Mouse (Mus musculus): ENCODE data around the gene Kng1. TPM values are rescaled to one million over a fixed set of nuclear protein-coding genes. Genes with fewer than 3 reads are reported as not detected.
"Not testable (repeated sequence)": the region's sequence is repeated elsewhere in the genome, so short reads cannot be mapped to it uniquely, and the experiment has no call there.

Gene Kng1
- 2.3 and 2.7 TPM in 2 replicates for polyA plus RNA-seq (2015; fragmentation: Nextera tagmentation; extraction: Ambion mirVana)

DNA sequence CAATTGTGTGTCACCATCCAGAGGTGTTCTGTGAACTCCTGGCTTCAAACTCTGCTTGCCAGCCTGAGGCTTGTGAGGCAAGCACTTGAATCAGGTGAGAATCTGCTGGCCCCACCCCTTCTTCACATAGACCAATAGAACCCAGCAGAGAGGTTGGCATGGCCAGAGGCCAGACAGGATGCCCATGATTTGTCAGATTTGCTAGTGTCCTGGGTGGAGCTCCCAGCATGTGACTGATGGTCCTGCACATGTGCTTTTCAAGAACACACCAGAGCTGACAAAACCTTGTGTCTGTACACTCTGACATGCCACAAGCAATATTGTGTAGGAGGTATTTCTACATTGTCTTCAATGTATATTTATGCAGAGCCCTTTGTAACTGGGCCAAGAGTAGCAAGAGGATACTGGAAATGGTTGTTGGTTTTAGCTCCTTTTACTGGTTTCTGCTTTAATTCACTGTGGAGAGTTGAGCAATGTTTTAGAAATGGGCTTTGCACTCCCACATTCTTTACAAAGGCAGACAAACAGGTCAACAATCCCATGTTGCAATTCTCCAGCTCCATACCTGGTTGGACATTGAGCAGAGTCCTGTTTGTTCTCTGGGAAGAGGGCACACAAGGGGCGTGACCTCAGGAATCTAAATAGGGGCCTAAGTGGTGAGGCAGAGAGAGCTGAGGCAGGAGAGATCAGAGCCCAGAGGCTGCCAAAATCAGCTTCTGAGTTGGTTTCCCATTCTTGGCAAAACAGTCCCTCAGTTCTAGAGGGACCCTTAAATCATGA, at the start of gene Kng1:
Gene Kng1, plus strand, starts transcription at position 198 of the 780 bp plus-strand sequence.
- DNase-seq (ENCODE audit: low spot score); H3K9me3 ChIP-seq (replicated peaks; ENCODE audit: low read length); H3K4me1 ChIP-seq (replicated peaks; ENCODE audit: insufficient read depth, low read length); H3K27me3 ChIP-seq (ENCODE audit: insufficient read depth, low read length); H3K27ac ChIP-seq; H3K36me3 ChIP-seq (ENCODE audit: insufficient read depth, low read length); H3K4me3 ChIP-seq (replicated peaks; ENCODE audit: low read depth, low read length); H3K9ac ChIP-seq (ENCODE audit: low read depth, low read length); ATAC-seq (replicated peaks; ENCODE audit: low FRiP score, low read depth); H3K4me2 ChIP-seq (ENCODE audit: low read length): not testable (repeated sequence)
- WGBS = 86% methylated on average over 1 of the region's 1 CpGs

- H3K36me3 ChIP-seq (ENCODE audit: insufficient read depth, low read length); H3K9ac ChIP-seq (ENCODE audit: low read depth, low read length); H3K4me2 ChIP-seq (ENCODE audit: low read length); H3K27me3 ChIP-seq (ENCODE audit: insufficient read depth, low read length); H3K4me3 ChIP-seq (replicated peaks; ENCODE audit: low read depth, low read length); ATAC-seq (replicated peaks; ENCODE audit: low FRiP score, low read depth); H3K27ac ChIP-seq; H3K9me3 ChIP-seq (replicated peaks; ENCODE audit: low read length); H3K4me1 ChIP-seq (replicated peaks; ENCODE audit: insufficient read depth, low read length); DNase-seq (ENCODE audit: low spot score): not testable (repeated sequence)
- 51% methylated on average over 2 of the region's 2 CpGs for WGBS
These were observed 43.9 kb upstream of the Kng1 start for GRCm38 (mm10) chr16:23013786-23014185.

GRCm38 (mm10) chr16:23014645-23015044, 43.0 kb upstream of the Kng1 start:
- not testable (repeated sequence) for ATAC-seq (replicated peaks; ENCODE audit: low FRiP score, low read depth); H3K9ac ChIP-seq (ENCODE audit: low read depth, low read length); H3K4me2 ChIP-seq (ENCODE audit: low read length); H3K4me3 ChIP-seq (replicated peaks; ENCODE audit: low read depth, low read length); H3K27me3 ChIP-seq (ENCODE audit: insufficient read depth, low read length); H3K4me1 ChIP-seq (replicated peaks; ENCODE audit: insufficient read depth, low read length); H3K9me3 ChIP-seq (replicated peaks; ENCODE audit: low read length); DNase-seq (ENCODE audit: low spot score); H3K36me3 ChIP-seq (ENCODE audit: insufficient read depth, low read length); H3K27ac ChIP-seq
- WGBS = 89% methylated on average over 8 of the region's 8 CpGs

DNA sequence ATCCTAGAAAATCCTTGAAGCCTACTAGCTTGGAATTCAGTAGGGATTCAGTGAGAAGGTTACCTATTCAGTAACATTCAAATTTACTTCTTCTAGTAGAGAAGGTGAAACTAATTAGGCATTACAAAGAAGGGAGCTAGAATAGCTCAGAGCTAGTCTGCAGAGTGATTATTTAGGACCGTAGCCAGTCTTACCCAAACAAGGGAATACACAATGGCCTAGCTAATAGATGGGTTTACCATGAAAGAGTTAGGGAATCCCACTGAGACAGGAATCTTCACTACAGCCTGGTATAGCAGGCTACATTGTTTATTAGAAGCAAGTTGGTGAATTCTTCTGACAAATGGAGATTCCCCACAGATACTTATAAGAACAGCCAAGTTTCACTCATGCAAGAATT, 37.1 kb upstream of the Kng1 start:
- DNase-seq (ENCODE audit: low spot score); H3K9ac ChIP-seq (ENCODE audit: low read depth, low read length); H3K4me2 ChIP-seq (ENCODE audit: low read length); H3K36me3 ChIP-seq (ENCODE audit: insufficient read depth, low read length); H3K4me1 ChIP-seq (replicated peaks; ENCODE audit: insufficient read depth, low read length); H3K4me3 ChIP-seq (replicated peaks; ENCODE audit: low read depth, low read length); H3K9me3 ChIP-seq (replicated peaks; ENCODE audit: low read length); H3K27me3 ChIP-seq (ENCODE audit: insufficient read depth, low read length); H3K27ac ChIP-seq; ATAC-seq (replicated peaks; ENCODE audit: low FRiP score, low read depth): not testable (repeated sequence)
- WGBS = 62% methylated on average over 1 of the region's 1 CpGs

DNA sequence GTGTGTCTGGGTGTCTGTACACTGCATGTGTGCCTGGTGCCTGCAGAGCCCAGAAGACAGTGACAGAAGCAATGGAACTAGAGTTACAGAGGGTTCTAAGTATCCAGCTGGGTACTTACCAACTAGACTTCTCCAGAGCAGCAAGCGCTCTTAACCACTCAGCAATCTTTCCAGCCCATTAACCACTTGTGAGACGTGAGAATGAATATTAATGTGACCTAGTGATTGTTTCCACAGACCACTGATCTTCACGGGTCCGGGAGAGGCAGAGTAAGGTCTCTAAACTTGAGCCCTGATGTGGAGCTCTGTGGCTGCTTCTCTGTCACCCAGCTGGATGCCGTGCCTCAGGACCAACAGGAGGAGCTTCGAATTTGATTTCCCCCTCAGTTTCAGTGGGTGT, 32.6 kb upstream of the Kng1 start:
- ATAC-seq (replicated peaks; ENCODE audit: low FRiP score, low read depth) = peak; percentile 70
- no peak for TF ChIP-seq CTCF (IDR thresholded peaks at IDR 0.05; ENCODE audit: low read depth)

DNA sequence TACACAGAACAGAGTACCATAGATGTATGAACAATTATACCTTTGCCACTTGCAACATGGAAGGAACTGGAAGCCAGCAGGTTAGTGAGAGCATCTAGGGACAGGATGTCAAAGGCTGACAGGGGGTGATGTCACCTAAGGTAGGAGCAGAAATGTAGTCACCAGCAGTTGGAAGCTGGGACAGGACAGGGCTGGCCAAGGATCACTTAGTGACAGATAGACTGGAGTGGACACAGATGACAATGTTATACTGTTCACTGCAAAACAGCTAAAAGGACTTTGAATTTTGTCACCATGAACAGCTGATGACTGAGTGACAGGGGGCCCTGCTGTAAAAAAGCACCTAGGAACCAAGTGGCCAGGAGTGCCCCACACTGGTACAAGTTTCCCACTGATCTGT, 31.1 kb upstream of the Kng1 start:
- TF ChIP-seq CTCF (IDR thresholded peaks at IDR 0.05; ENCODE audit: low read depth) = no peak
- no peak overlapping the region for H3K9ac ChIP-seq (ENCODE audit: low read depth, low read length)
- peaks cover 8% of the 10 kb centered on the region; the same call in 1 of the 2 replicates for H3K4me1 ChIP-seq (replicated peaks; ENCODE audit: insufficient read depth, low read length)
- H3K27ac ChIP-seq = no peak overlapping the region
- DNase-seq (ENCODE audit: low spot score) (no peak), ATAC-seq (replicated peaks; ENCODE audit: low FRiP score, low read depth) (no peak)
- H3K27me3 ChIP-seq (ENCODE audit: insufficient read depth, low read length) = no peaks in the 10 kb centered on the region
- no peaks in the 10 kb centered on the region for H3K9me3 ChIP-seq (replicated peaks; ENCODE audit: low read length)
- no peak overlapping the region for H3K4me2 ChIP-seq (ENCODE audit: low read length)
- no peak overlapping the region for H3K4me3 ChIP-seq (replicated peaks; ENCODE audit: low read depth, low read length)
- no peaks in the 10 kb centered on the region for H3K36me3 ChIP-seq (ENCODE audit: insufficient read depth, low read length)

More for the DNA sequence above, 32.6 kb upstream of the Kng1 start:
- Histone ChIP-seq H3K4me3 (replicated peaks; ENCODE audit: low read depth, low read length) (no peak overlapping the region), H3K36me3 (ENCODE audit: insufficient read depth, low read length) (no peaks in the 10 kb centered on the region), H3K27ac (peak overlapping the region; percentile 79), H3K4me1 (replicated peaks; ENCODE audit: insufficient read depth, low read length) (peaks cover 8% of the 10 kb centered on the region; the same call in 1 of the 2 replicates), H3K4me2 (ENCODE audit: low read length) (no peak overlapping the region), H3K9me3 (replicated peaks; ENCODE audit: low read length) (no peaks in the 10 kb centered on the region), H3K9ac (ENCODE audit: low read depth, low read length) (no peak overlapping the region), H3K27me3 (ENCODE audit: insufficient read depth, low read length) (no peaks in the 10 kb centered on the region)
- 33% methylated on average over 6 of the region's 6 CpGs for WGBS
- DNase-seq (ENCODE audit: low spot score) = peak; percentile 31

GRCm38 (mm10) chr16:23027341-23027740, 30.3 kb upstream of the Kng1 start:
- H3K4me1 ChIP-seq (replicated peaks; ENCODE audit: insufficient read depth, low read length); H3K27me3 ChIP-seq (ENCODE audit: insufficient read depth, low read length); ATAC-seq (replicated peaks; ENCODE audit: low FRiP score, low read depth); H3K9me3 ChIP-seq (replicated peaks; ENCODE audit: low read length); H3K27ac ChIP-seq; H3K36me3 ChIP-seq (ENCODE audit: insufficient read depth, low read length); DNase-seq (ENCODE audit: low spot score); H3K4me3 ChIP-seq (replicated peaks; ENCODE audit: low read depth, low read length); H3K4me2 ChIP-seq (ENCODE audit: low read length); H3K9ac ChIP-seq (ENCODE audit: low read depth, low read length): not testable (repeated sequence)
- WGBS = 36% methylated on average over 3 of the region's 3 CpGs

GRCm38 (mm10) chr16:23028966-23029600, 28.6 kb upstream of the Kng1 start, which contains the start of gene Kng2:
TSS of gene Kng2 (minus strand) at chr16:23029482.
- H3K9ac ChIP-seq (ENCODE audit: low read depth, low read length); H3K4me3 ChIP-seq (replicated peaks; ENCODE audit: low read depth, low read length); H3K4me2 ChIP-seq (ENCODE audit: low read length); DNase-seq (ENCODE audit: low spot score); H3K27me3 ChIP-seq (ENCODE audit: insufficient read depth, low read length); H3K9me3 ChIP-seq (replicated peaks; ENCODE audit: low read length); H3K36me3 ChIP-seq (ENCODE audit: insufficient read depth, low read length); H3K27ac ChIP-seq; ATAC-seq (replicated peaks; ENCODE audit: low FRiP score, low read depth); H3K4me1 ChIP-seq (replicated peaks; ENCODE audit: insufficient read depth, low read length): not testable (repeated sequence)
- 65% methylated on average over 3 of the region's 3 CpGs for WGBS

Data from kidney, postnatal 0 days (tissue).